8 mouse cellular contexts compared by ENCODE assay signal in genomic region chr5:136116784-136117112, GRCm38 (mm10). TPM values are rescaled to one million over a fixed set of nuclear protein-coding genes. Genes with fewer than 3 reads are reported as not detected.
DNase-seq lines count a peak whose midpoint lies in the region; ATAC-seq and TF ChIP-seq lines count a peak whose summit lies in the region.

No protein-coding gene starts in this region.

- no peaks in the 10 kb centered on the region for H3K9me3 ChIP-seq in heart, embryonic 10.5 days
- no peaks in the 10 kb centered on the region for H3K9me3 ChIP-seq in ES-Bruce4 (replicated peaks; ENCODE audit: control insufficient read depth, insufficient read depth, low read length, poor library complexity, severe bottlenecking)
- no peaks in the 10 kb centered on the region for H3K9me3 ChIP-seq in forebrain, postnatal 0 days (ENCODE audit: low read length)

- peak overlapping the region; percentile 81 for H3K9ac ChIP-seq in ES-Bruce4 (ENCODE audit: low read depth, poor library complexity, severe bottlenecking)
- peak overlapping the region; percentile 78 for H3K9ac ChIP-seq in forebrain, postnatal 0 days

- TF ChIP-seq CTCF in ES-Bruce4 (IDR thresholded peaks at IDR 0.05; ENCODE audit: low read depth, low read length), result no peak
- TF ChIP-seq CTCF in forebrain, postnatal 0 days (IDR thresholded peaks at IDR 0.05; ENCODE audit: low read depth), result no peak

- WGBS in heart, embryonic 10.5 days, result under 1% methylated on average over 22 of the region's 22 CpGs
- 2% methylated on average over 22 of the region's 22 CpGs for WGBS in forebrain, postnatal 0 days

- H3K36me3 ChIP-seq in heart, embryonic 10.5 days, result peaks cover 27% of the 10 kb centered on the region
- peaks cover 15% of the 10 kb centered on the region for H3K36me3 ChIP-seq in ES-Bruce4 (ENCODE audit: control insufficient read depth, insufficient read depth, low read length, poor library complexity, severe bottlenecking)
- peaks cover 17% of the 10 kb centered on the region for H3K36me3 ChIP-seq in forebrain, postnatal 0 days (ENCODE audit: insufficient read depth)

- DNase-seq in heart, embryonic 10.5 days (ENCODE audit: low spot score), result no peak
- DNase-seq in heart, postnatal 14 days, result no peak
- DNase-seq in forebrain, postnatal 0 days, result no peak
- no peak for DNase-seq in cerebellum, postnatal 25 days
- no peak for DNase-seq in thymus, postnatal 25 days
- DNase-seq in kidney, adult 9 months, result no peak

- H3K4me2 ChIP-seq in forebrain, postnatal 0 days (ENCODE audit: low read depth), result peak overlapping the region; percentile 72

- H3K4me1 ChIP-seq in heart, embryonic 10.5 days, result peaks cover 25% of the 10 kb centered on the region
- peaks cover 5% of the 10 kb centered on the region for H3K4me1 ChIP-seq in ES-Bruce4 (ENCODE audit: control insufficient read depth, insufficient read depth, low read length)
- H3K4me1 ChIP-seq in forebrain, postnatal 0 days (ENCODE audit: insufficient read depth), result peaks cover 11% of the 10 kb centered on the region

- peaks cover 4% of the 10 kb centered on the region; the same call in 1 of the 2 replicates for H3K27me3 ChIP-seq in heart, embryonic 10.5 days (ENCODE audit: insufficient read depth, poor library complexity, severe bottlenecking)
- H3K27me3 ChIP-seq in ES-Bruce4 (ENCODE audit: control insufficient read depth, insufficient read depth, low read length, poor library complexity, severe bottlenecking), result no peaks in the 10 kb centered on the region
- no peaks in the 10 kb centered on the region for H3K27me3 ChIP-seq in forebrain, postnatal 0 days (ENCODE audit: insufficient read depth, low read length)

- ATAC-seq in forebrain, postnatal 0 days, result peak; percentile 68
- ATAC-seq in megakaryocyte, adult 5-6 weeks (ENCODE audit: poor library complexity, severe bottlenecking), result peak; percentile 55

- TF ChIP-seq POLR2A in ES-Bruce4 (IDR thresholded peaks at IDR 0.05; ENCODE audit: insufficient read depth, low read length), result no peak

- peak overlapping the region; percentile 78 for H3K4me3 ChIP-seq in heart, embryonic 10.5 days
- H3K4me3 ChIP-seq in ES-Bruce4 (ENCODE audit: low read depth, low read length), result peak overlapping the region; percentile 92
- H3K4me3 ChIP-seq in forebrain, postnatal 0 days (ENCODE audit: low read depth, low read length), result peak overlapping the region; percentile 87

- peak overlapping the region; percentile 92 for H3K27ac ChIP-seq in heart, embryonic 10.5 days
- no peak overlapping the region for H3K27ac ChIP-seq in ES-Bruce4 (ENCODE audit: insufficient read depth, low read length)
- H3K27ac ChIP-seq in forebrain, postnatal 0 days (ENCODE audit: low read depth, low read length), result peak overlapping the region; percentile 83

- no peak for TF ChIP-seq EP300 in ES-Bruce4 (IDR thresholded peaks at IDR 0.05; ENCODE audit: insufficient read depth, low read depth, low read length)

- intact Hi-C loops in heart, postnatal 14 days (cut with DNase I), result no loop called here

RNA-seq across cellular contexts. Expression of gene Polr2j, which starts 0.3 kb away (rescaled TPM):
- 180 and 217 TPM in 2 replicates for polyA plus RNA-seq in heart, embryonic 10.5 days (2016; fragmentation: Nextera tagmentation; extraction: Ambion mirVana)
- total RNA-seq in heart, postnatal 14 days (2021), result 10 to 100 TPM; 61.5 to 63.4 TPM
- 90.7 and 92.6 TPM in 2 replicates for polyA plus RNA-seq in ES-Bruce4 (2011; ENCODE audit: insufficient read depth, insufficient read length, low read depth, missing spikeins)
- total RNA-seq in forebrain, postnatal 0 days (2014; rRNA removed), result 85.0 and 123 TPM in 2 replicates
- 237 and 318 TPM in 2 replicates for polyA plus RNA-seq in forebrain, postnatal 0 days (2015; fragmentation: Nextera tagmentation; extraction: Ambion mirVana)
- total RNA-seq in megakaryocyte, adult 5-6 weeks (2015), result 94.7 and 103 TPM in 2 replicates
- total RNA-seq in megakaryocyte, adult 5-6 weeks (2017), result 105 and 117 TPM in 2 replicates

RNA-seq across cellular contexts. Expression of gene Lrwd1, which starts 19.1 kb away (rescaled TPM):
- polyA plus RNA-seq in heart, embryonic 10.5 days (2016; fragmentation: Nextera tagmentation; extraction: Ambion mirVana), result 31.5 and 42.2 TPM in 2 replicates
- total RNA-seq in heart, postnatal 14 days (2021), result 1 to 10 TPM; 6.5 to 7.0 TPM
- 49.1 and 54.6 TPM in 2 replicates for polyA plus RNA-seq in ES-Bruce4 (2011; ENCODE audit: insufficient read depth, insufficient read length, low read depth, missing spikeins)
- total RNA-seq in forebrain, postnatal 0 days (2014; rRNA removed), result 30.0 and 33.3 TPM in 2 replicates
- 18.9 and 19.7 TPM in 2 replicates for polyA plus RNA-seq in forebrain, postnatal 0 days (2015; fragmentation: Nextera tagmentation; extraction: Ambion mirVana)
- total RNA-seq in megakaryocyte, adult 5-6 weeks (2015), result 12.3 and 16.0 TPM in 2 replicates
- 40.9 and 58.5 TPM in 2 replicates for total RNA-seq in megakaryocyte, adult 5-6 weeks (2017)

RNA-seq across cellular contexts. Expression of gene Alkbh4, which starts 19.2 kb away (rescaled TPM):
- polyA plus RNA-seq in heart, embryonic 10.5 days (2016; fragmentation: Nextera tagmentation; extraction: Ambion mirVana), result 18.0 and 21.7 TPM in 2 replicates
- 1 to 10 TPM; 4.6 to 6.0 TPM for total RNA-seq in heart, postnatal 14 days (2021)
- 8.7 and 10.6 TPM in 2 replicates for polyA plus RNA-seq in ES-Bruce4 (2011; ENCODE audit: insufficient read depth, insufficient read length, low read depth, missing spikeins)
- total RNA-seq in forebrain, postnatal 0 days (2014; rRNA removed), result 12.7 and 16.1 TPM in 2 replicates
- polyA plus RNA-seq in forebrain, postnatal 0 days (2015; fragmentation: Nextera tagmentation; extraction: Ambion mirVana), result 16.0 and 16.4 TPM in 2 replicates
- 14.0 and 19.8 TPM in 2 replicates for total RNA-seq in megakaryocyte, adult 5-6 weeks (2015)
- 11.2 and 15.2 TPM in 2 replicates for total RNA-seq in megakaryocyte, adult 5-6 weeks (2017)

RNA-seq across cellular contexts. Expression of gene Rasa4, which starts 33.0 kb away (rescaled TPM):
- 0.54 and 2.0 TPM in 2 replicates for polyA plus RNA-seq in heart, embryonic 10.5 days (2016; fragmentation: Nextera tagmentation; extraction: Ambion mirVana)
- total RNA-seq in heart, postnatal 14 days (2021), result 1 to 10 TPM; 6.6 to 8.3 TPM
- 5.9 and 6.6 TPM in 2 replicates for polyA plus RNA-seq in ES-Bruce4 (2011; ENCODE audit: insufficient read depth, insufficient read length, low read depth, missing spikeins)
- 8.5 and 11.5 TPM in 2 replicates for total RNA-seq in forebrain, postnatal 0 days (2014; rRNA removed)
- polyA plus RNA-seq in forebrain, postnatal 0 days (2015; fragmentation: Nextera tagmentation; extraction: Ambion mirVana), result 5.8 and 9.0 TPM in 2 replicates
- 36.2 and 40.9 TPM in 2 replicates for total RNA-seq in megakaryocyte, adult 5-6 weeks (2015)
- total RNA-seq in megakaryocyte, adult 5-6 weeks (2017), result 26.0 and 33.8 TPM in 2 replicates

RNA-seq across cellular contexts. Expression of gene Orai2, which starts 53.8 kb away (rescaled TPM):
- 2.2 and 3.3 TPM in 2 replicates for polyA plus RNA-seq in heart, embryonic 10.5 days (2016; fragmentation: Nextera tagmentation; extraction: Ambion mirVana)
- total RNA-seq in heart, postnatal 14 days (2021), result 1 to 10 TPM; 2.3 to 3.4 TPM
- polyA plus RNA-seq in ES-Bruce4 (2011; ENCODE audit: insufficient read depth, insufficient read length, low read depth, missing spikeins), result 1.5 and 1.7 TPM in 2 replicates
- 76.9 and 105 TPM in 2 replicates for total RNA-seq in forebrain, postnatal 0 days (2014; rRNA removed)
- 52.1 and 64.0 TPM in 2 replicates for polyA plus RNA-seq in forebrain, postnatal 0 days (2015; fragmentation: Nextera tagmentation; extraction: Ambion mirVana)
- total RNA-seq in megakaryocyte, adult 5-6 weeks (2015), result 26.1 and 26.5 TPM in 2 replicates
- total RNA-seq in megakaryocyte, adult 5-6 weeks (2017), result 42.8 and 48.1 TPM in 2 replicates
